Mouse (Mus musculus) MEL (cell line): ENCODE results near the gene Mgat4b. TPM values are rescaled to one million over a fixed set of nuclear protein-coding genes. Genes with fewer than 3 reads are reported as not detected.

Experiments
- DNase-seq: peaks from one replicate; pipeline ENCODE4 v3.0.0; 2011; ENCODE audit warnings: low read depth, low spot score
- H3K27ac ChIP-seq: 2 replicates; pipeline ENCODE4 v1.5.1; 2012; ENCODE audit warnings: low read depth, mild to moderate bottlenecking, control low read depth, low read length, moderate library complexity; ENCODE audit not compliant: control insufficient read depth
- H3K27me3 ChIP-seq, 2 experiments: fragments of 150-350 bp in 1 of 2; sonication (generic) in 1 of 2; 2 replicates each; pipeline ENCODE4 v1.6.1; 2012; ENCODE audit warnings: low read length in 2 of 2, mild to moderate bottlenecking in 2 of 2, improper control_type of control experiment in 1 of 2, moderate library complexity in 1 of 2; ENCODE audit not compliant: insufficient read depth in 2 of 2, control insufficient read depth in 1 of 2
- H3K36me3 ChIP-seq, 2 experiments: 2 replicates each; pipeline ENCODE4 v1.6.1; 2012 to 2014; ENCODE audit warnings: low read length in 2 of 2, improper control_type of control experiment in 1 of 2, inconsistent platforms in 1 of 2, mild to moderate bottlenecking in 1 of 2; ENCODE audit not compliant: insufficient read depth in 2 of 2, control insufficient read depth in 1 of 2
- H3K4me1 ChIP-seq, 2 experiments: fragments of 150-350 bp in 1 of 2; sonication (generic) in 1 of 2; 2 replicates each; pipeline ENCODE4 v1.6.1; 2012; ENCODE audit warnings: low read length in 2 of 2, improper control_type of control experiment in 1 of 2, mild to moderate bottlenecking in 1 of 2; ENCODE audit not compliant: insufficient read depth in 2 of 2, control insufficient read depth in 1 of 2
- H3K4me3 ChIP-seq, 2 experiments: fragments of 150-350 bp in 1 of 2; sonication (generic) in 1 of 2; 2 replicates each; pipeline ENCODE4 v1.5.1; 2012; ENCODE audit warnings: low read depth in 2 of 2, low read length in 2 of 2, mild to moderate bottlenecking in 2 of 2, moderate library complexity in 2 of 2, control low read depth in 1 of 2, improper control_type of control experiment in 1 of 2; ENCODE audit not compliant: control insufficient read depth in 1 of 2, insufficient read depth in 1 of 2
- H3K79me2 ChIP-seq: 2 replicates; pipeline ENCODE4 v1.6.1; 2012; ENCODE audit warnings: mild to moderate bottlenecking, low read length, moderate library complexity; ENCODE audit not compliant: control insufficient read depth, poor library complexity, insufficient read depth
- H3K9ac ChIP-seq: 2 replicates; pipeline ENCODE4 v1.6.1; 2012; ENCODE audit warnings: low read depth, mild to moderate bottlenecking, control low read depth, low read length, moderate library complexity; ENCODE audit not compliant: control insufficient read depth, poor library complexity, severe bottlenecking
- H3K9me3 ChIP-seq: fragments of 150-350 bp; sonication (generic); replicated peaks from 2 replicates; pipeline ENCODE4 v1.6.1; 2012; ENCODE audit warnings: mild to moderate bottlenecking, low read length, improper control_type of control experiment, moderate library complexity; ENCODE audit not compliant: insufficient read depth
- BHLHE40 ChIP-seq: IDR thresholded peaks from 2 replicates; pipeline ENCODE4 v1.6.1; 2012; ENCODE audit warnings: low read depth, mild to moderate bottlenecking, inconsistent platforms, low read length, improper control_type of control experiment, borderline replicate concordance
- CHD1 ChIP-seq: IDR thresholded peaks from 2 replicates; pipeline ENCODE4 v1.6.1; 2012; ENCODE audit warnings: low read depth, mild to moderate bottlenecking, inconsistent platforms, low read length, improper control_type of control experiment
- CHD2 ChIP-seq: IDR thresholded peaks from 2 replicates; pipeline ENCODE4 v1.6.1; 2011; ENCODE audit warnings: low read length, improper control_type of control experiment
- CTCF ChIP-seq, 3 experiments: IDR thresholded peaks in 2 of 3; conservative IDR thresholded peaks in 1 of 3; 2 replicates each; pipeline ENCODE4 v1.5.1; 2011 to 2012; ENCODE audit warnings: low read length in 3 of 3, low read depth in 2 of 3, mild to moderate bottlenecking in 2 of 3, improper control_type of control experiment in 1 of 3, inconsistent platforms in 1 of 3, mixed read lengths in 1 of 3, moderate library complexity in 1 of 3; ENCODE audit not compliant: control insufficient read depth in 1 of 3, insufficient read depth in 1 of 3, poor library complexity in 1 of 3, severe bottlenecking in 1 of 3
- E2F4 ChIP-seq: IDR thresholded peaks from 2 replicates; pipeline ENCODE4 v1.6.1; 2011; ENCODE audit warnings: low read depth, low read length, improper control_type of control experiment, borderline replicate concordance
- ELF1 ChIP-seq: IDR thresholded peaks from 2 replicates; pipeline ENCODE4 v1.6.1; 2014; ENCODE audit warnings: low read depth, mild to moderate bottlenecking, inconsistent platforms, low read length, improper control_type of control experiment, moderate library complexity
- EP300 ChIP-seq, 2 experiments: IDR thresholded peaks; 2 replicates each; pipeline ENCODE4 v1.6.1; 2011; ENCODE audit warnings: improper control_type of control experiment in 2 of 2, low read length in 2 of 2, low read depth in 1 of 2, mild to moderate bottlenecking in 1 of 2
- ETS1 ChIP-seq: IDR thresholded peaks from 2 replicates; pipeline ENCODE4 v1.6.1; 2012; ENCODE audit warnings: low read depth, mild to moderate bottlenecking, inconsistent platforms, low read length, improper control_type of control experiment, moderate library complexity
- GABPA ChIP-seq: IDR thresholded peaks from 2 replicates; pipeline ENCODE4 v1.6.1; 2012; ENCODE audit warnings: low read depth, mild to moderate bottlenecking, inconsistent platforms, low read length, improper control_type of control experiment, moderate library complexity
- JUND ChIP-seq: IDR thresholded peaks from 2 replicates; pipeline ENCODE4 v1.6.1; 2011; ENCODE audit warnings: low read depth, mild to moderate bottlenecking, improper control_type of control experiment, low read length
- KAT2A ChIP-seq: conservative IDR thresholded peaks from 2 replicates; pipeline ENCODE4 v1.6.1; 2012; ENCODE audit warnings: low read depth, low read length, improper control_type of control experiment, inconsistent platforms
- MAFK ChIP-seq: IDR thresholded peaks from 2 replicates; pipeline ENCODE4 v1.6.1; 2011; ENCODE audit warnings: low read depth, mild to moderate bottlenecking, low read length, improper control_type of control experiment, borderline replicate concordance
- MAX ChIP-seq: IDR thresholded peaks from 2 replicates; pipeline ENCODE4 v1.6.1; 2011; ENCODE audit warnings: low read length, improper control_type of control experiment
- MAZ ChIP-seq: IDR thresholded peaks from 2 replicates; pipeline ENCODE4 v1.6.1; 2012; ENCODE audit warnings: low read depth, mild to moderate bottlenecking, inconsistent platforms, low read length, improper control_type of control experiment
- MEF2A ChIP-seq: IDR thresholded peaks from 2 replicates; pipeline ENCODE4 v1.6.1; 2014; ENCODE audit warnings: low read depth, mild to moderate bottlenecking, inconsistent platforms, low read length, improper control_type of control experiment; ENCODE audit not compliant: poor library complexity, insufficient replicate concordance, severe bottlenecking; ENCODE audit errors: extremely low read depth
- MXI1 ChIP-seq: IDR thresholded peaks from 2 replicates; pipeline ENCODE4 v1.6.1; 2011; ENCODE audit warnings: mild to moderate bottlenecking, low read depth, low read length, improper control_type of control experiment
- MYB ChIP-seq: IDR thresholded peaks from 2 replicates; pipeline ENCODE4 v1.6.1; 2011; ENCODE audit warnings: mild to moderate bottlenecking, low read depth, low read length, improper control_type of control experiment
- MYC ChIP-seq: IDR thresholded peaks from 2 replicates; pipeline ENCODE4 v1.6.1; 2011; ENCODE audit warnings: low read depth, mild to moderate bottlenecking, low read length, improper control_type of control experiment, moderate library complexity
- NELFE ChIP-seq: IDR thresholded peaks from 2 replicates; pipeline ENCODE4 v1.6.1; 2011; ENCODE audit warnings: low read depth, low read length, improper control_type of control experiment
- NRF1 ChIP-seq: IDR thresholded peaks from 2 replicates; pipeline ENCODE4 v1.6.1; 2014; ENCODE audit warnings: low read depth, mild to moderate bottlenecking, inconsistent platforms, low read length, improper control_type of control experiment, moderate library complexity; ENCODE audit not compliant: poor library complexity, insufficient read depth, severe bottlenecking
- POLR2A ChIP-seq, 2 experiments: IDR thresholded peaks; 2 replicates each; pipeline ENCODE4 v1.6.1; 2011 to 2012; ENCODE audit warnings: low read length in 2 of 2, mild to moderate bottlenecking in 2 of 2, control low read depth in 1 of 2, improper control_type of control experiment in 1 of 2, low read depth in 1 of 2, moderate library complexity in 1 of 2; ENCODE audit not compliant: control insufficient read depth in 1 of 2, insufficient read depth in 1 of 2, poor library complexity in 1 of 2
- POLR2AphosphoS2 ChIP-seq: IDR thresholded peaks from 2 replicates; pipeline ENCODE4 v1.6.1; 2011; ENCODE audit warnings: low read length, improper control_type of control experiment
- POLR2AphosphoS5 ChIP-seq: IDR thresholded peaks from 2 replicates; pipeline ENCODE4 v1.6.1; 2012; ENCODE audit warnings: low read depth, borderline replicate concordance, mild to moderate bottlenecking, inconsistent platforms, low read length, moderate library complexity, mixed read lengths
- RAD21 ChIP-seq: IDR thresholded peaks from 2 replicates; pipeline ENCODE4 v1.6.1; 2011; ENCODE audit warnings: mild to moderate bottlenecking, low read depth, low read length, improper control_type of control experiment
- RCOR1 ChIP-seq: IDR thresholded peaks from 2 replicates; pipeline ENCODE4 v1.6.1; 2012; ENCODE audit warnings: low read depth, mild to moderate bottlenecking, inconsistent platforms, low read length, improper control_type of control experiment
- SIN3A ChIP-seq: IDR thresholded peaks from 2 replicates; pipeline ENCODE4 v1.6.1; 2012; ENCODE audit warnings: low read length, improper control_type of control experiment, inconsistent platforms
- SMC3 ChIP-seq: IDR thresholded peaks from 2 replicates; pipeline ENCODE4 v1.6.1; 2011; ENCODE audit warnings: low read depth, low read length, improper control_type of control experiment
- TAL1 ChIP-seq: IDR thresholded peaks from 2 replicates; pipeline ENCODE4 v1.6.1; 2012; ENCODE audit warnings: mild to moderate bottlenecking, inconsistent platforms, low read length, moderate library complexity, mixed read lengths
- TBP ChIP-seq: IDR thresholded peaks from 2 replicates; pipeline ENCODE4 v1.8.0; 2011; ENCODE audit warnings: low read depth, low read length, improper control_type of control experiment
- TCF12 ChIP-seq: IDR thresholded peaks from 2 replicates; pipeline ENCODE4 v1.6.1; 2014; ENCODE audit warnings: low read depth, mild to moderate bottlenecking, inconsistent platforms, low read length, improper control_type of control experiment, moderate library complexity
- UBTF ChIP-seq: IDR thresholded peaks from 2 replicates; pipeline ENCODE4 v1.6.1; 2012; ENCODE audit warnings: low read depth, mild to moderate bottlenecking, inconsistent platforms, low read length, improper control_type of control experiment, moderate library complexity, borderline replicate concordance; ENCODE audit not compliant: insufficient read depth
- USF2 ChIP-seq, 2 experiments: IDR thresholded peaks; 2 replicates each; pipeline ENCODE4 v1.6.1; 2011 to 2012; ENCODE audit warnings: improper control_type of control experiment in 2 of 2, low read length in 2 of 2, borderline replicate concordance in 1 of 2, inconsistent platforms in 1 of 2, low read depth in 1 of 2, mild to moderate bottlenecking in 1 of 2; ENCODE audit not compliant: insufficient read depth in 1 of 2
- ZC3H11A ChIP-seq: IDR thresholded peaks from 2 replicates; pipeline ENCODE4 v1.6.1; 2012; ENCODE audit warnings: low read depth, mild to moderate bottlenecking, inconsistent platforms, low read length, improper control_type of control experiment
- ZKSCAN1 ChIP-seq: IDR thresholded peaks from 2 replicates; pipeline ENCODE4 v1.6.1; 2012; ENCODE audit warnings: low read depth, mild to moderate bottlenecking, inconsistent platforms, low read length, improper control_type of control experiment, moderate library complexity
- ZMIZ1 ChIP-seq: IDR thresholded peaks from 2 replicates; pipeline ENCODE4 v1.6.1; 2012; ENCODE audit warnings: low read depth, mild to moderate bottlenecking, inconsistent platforms, low read length, improper control_type of control experiment, moderate library complexity
- ZNF384 ChIP-seq: IDR thresholded peaks from 2 replicates; pipeline ENCODE4 v1.6.1; 2012; ENCODE audit warnings: low read depth, mild to moderate bottlenecking, inconsistent platforms, low read length, improper control_type of control experiment
- polyA plus RNA-seq, 2 experiments: library from polyadenylated mRNA; stranded (reverse) in 1 of 2; unstranded in 1 of 2; fragments of >175 nt in 1 of 2; fragments of >200 nt in 1 of 2; gene quantifications; 2 replicates each; pipeline versions ENCODE4 v1.2.1 to v1.2.4; 2012; ENCODE audit warnings: low replicate concordance in 2 of 2, low read depth in 1 of 2; ENCODE audit not compliant: insufficient read length in 2 of 2, insufficient read depth in 1 of 2, missing spikeins in 1 of 2
- total RNA-seq: library from RNA; depleted of rRNA; stranded (reverse); fragments of 300-350 nt; gene quantifications from 2 replicates; pipeline ENCODE4 v1.2.3, GENCODE M21; 2012

The Mgat4b gene
- total and polyA plus RNA-seq, 3 experiments = 33.7 to 69.4 TPM; not detected in 1

DNA sequence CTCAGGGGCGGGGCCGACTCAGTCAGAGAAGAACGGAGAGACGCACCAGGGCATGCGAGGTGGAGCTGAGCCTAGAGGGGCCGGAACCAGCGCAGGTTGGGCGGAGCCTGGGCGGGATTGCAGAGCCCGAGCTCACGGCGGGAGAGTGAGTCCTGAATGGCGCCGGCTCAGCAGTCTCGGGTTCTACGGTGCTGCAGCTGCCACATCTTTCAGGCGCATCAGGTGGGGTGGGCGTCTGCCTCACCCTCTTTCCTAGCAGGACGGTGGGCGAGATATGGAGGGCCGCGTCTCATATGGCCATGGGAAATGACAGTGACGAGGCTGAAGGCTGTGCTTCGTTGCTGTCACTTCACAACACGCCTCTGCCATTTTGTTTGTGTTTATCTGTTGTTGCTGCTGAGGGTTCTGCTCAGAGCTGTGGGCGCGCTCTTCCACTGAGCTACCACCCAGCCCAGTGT is 35.9 kb upstream of the Mgat4b start:
- Histone ChIP-seq H3K36me3 (peaks cover 0 to 8% of the 10 kb centered on the region in 2 experiments; a peak in 2 of 4 replicates), H3K27me3 (no peaks in the 10 kb centered on the region), H3K9ac (peak overlapping the region; percentile 76), H3K4me3 (peak overlapping the region; percentile 76 to 90), H3K79me2 (no peaks in the 10 kb centered on the region; the same call in 1 of the 2 replicates), H3K27ac (peak overlapping the region; percentile 55), H3K9me3 (no peaks in the 10 kb centered on the region), H3K4me1 (peaks cover 2 to 10% of the 10 kb centered on the region in 2 experiments; a peak in 3 of 4 replicates)
- peak; percentile 100 for DNase-seq
- no peak for TF ChIP-seq CHD1
- no peak for TF ChIP-seq POLR2AphosphoS5
- TF ChIP-seq MXI1 = peak; percentile 93
- no peak for TF ChIP-seq RAD21
- TF ChIP-seq ETS1 = peak; percentile 64
- no peak for TF ChIP-seq MAFK
- TF ChIP-seq POLR2A (IDR thresholded peaks at IDR 0.05; ENCODE audit: control insufficient read depth in 1 of 2, insufficient read depth in 1 of 2, low read depth in 1 of 2, low read length in 2 of 2, poor library complexity in 1 of 2) = peak; percentile 98 to 99
- no peak for TF ChIP-seq TAL1
- 0 out of 2 replicates have a peak, but pooled peaks have one; percentile 13 for TF ChIP-seq MYB
- TF ChIP-seq JUND = no peak
- TF ChIP-seq ZKSCAN1 = no peak
- TF ChIP-seq MAZ = peak; percentile 97
- no peak for TF ChIP-seq MYC
- peak; percentile 98 for TF ChIP-seq SIN3A
- peak; percentile 58; the same call in 1 of the 2 replicates for TF ChIP-seq NRF1
- TF ChIP-seq ZMIZ1 = peak; percentile 95; the same call in 1 of the 2 replicates
- peak; percentile 82; the same call in 1 of the 2 replicates for TF ChIP-seq GABPA
- no peak for TF ChIP-seq BHLHE40
- TF ChIP-seq UBTF = no peak
- peak; percentile 98 for TF ChIP-seq NELFE
- peak; percentile 93; the same call in 1 of the 2 replicates for TF ChIP-seq E2F4
- no peak for TF ChIP-seq MEF2A
- TF ChIP-seq CHD2 = no peak
- TF ChIP-seq MAX = peak; percentile 75; the same call in 1 of the 2 replicates
- no peak; a peak in 1 of 4 replicates for TF ChIP-seq EP300 (IDR thresholded peaks at IDR 0.05; ENCODE audit: low read depth in 1 of 2, low read length in 2 of 2)
- peak; percentile 98 for TF ChIP-seq POLR2AphosphoS2
- TF ChIP-seq KAT2A = peak; percentile 66; the same call in 1 of the 2 replicates
- no peak for TF ChIP-seq CTCF (IDR thresholded peaks at IDR 0.05 in 2 of 3, conservative IDR thresholded peaks at IDR 0.05 in 1 of 3; ENCODE audit: control insufficient read depth in 1 of 3, insufficient read depth in 1 of 3, low read depth in 2 of 3, low read length in 3 of 3, poor library complexity in 1 of 3, severe bottlenecking in 1 of 3)
- no peak; the same call in 1 of the 2 replicates for TF ChIP-seq SMC3
- no peak for TF ChIP-seq USF2 (IDR thresholded peaks at IDR 0.05; ENCODE audit: borderline replicate concordance in 1 of 2, insufficient read depth in 1 of 2, low read depth in 1 of 2, low read length in 2 of 2)
- TF ChIP-seq TCF12 = peak; percentile 83
- TF ChIP-seq TBP = peak; percentile 50; the same call in 1 of the 2 replicates
- TF ChIP-seq ZC3H11A = no peak
- no peak for TF ChIP-seq RCOR1
- TF ChIP-seq ZNF384 = no peak; the same call in 1 of the 2 replicates
- peak; percentile 89 for TF ChIP-seq ELF1
